Mouse (Mus musculus): ENCODE measurements around the gene Ppp2r1b. TPM values are rescaled to one million over a fixed set of nuclear protein-coding genes. Genes with fewer than 3 reads are reported as not detected.

Ppp2r1b gene
- polyA plus RNA-seq, 1 experiment = 23.5 TPM

- no peak for DNase-seq (ENCODE audit: low spot score)
Measured at GRCm38 (mm10) chr9:50867015-50867414, 21.9 kb downstream of the Ppp2r1b start.

- DNase-seq (ENCODE audit: low spot score) = no peak
Measured at GRCm38 (mm10) chr9:50868182-50868581, 23.1 kb downstream of the Ppp2r1b start.

GRCm38 (mm10) chr9:50873210-50873609 is 28.1 kb downstream of the Ppp2r1b start:
- DNase-seq (ENCODE audit: low spot score) = no peak

GRCm38 (mm10) chr9:50874031-50874430 is 28.9 kb downstream of the Ppp2r1b start:
- DNase-seq (ENCODE audit: low spot score) = no peak

- DNase-seq (ENCODE audit: low spot score) = no peak
Measured at GRCm38 (mm10) chr9:50875470-50875869, 30.4 kb downstream of the Ppp2r1b start.

DNA sequence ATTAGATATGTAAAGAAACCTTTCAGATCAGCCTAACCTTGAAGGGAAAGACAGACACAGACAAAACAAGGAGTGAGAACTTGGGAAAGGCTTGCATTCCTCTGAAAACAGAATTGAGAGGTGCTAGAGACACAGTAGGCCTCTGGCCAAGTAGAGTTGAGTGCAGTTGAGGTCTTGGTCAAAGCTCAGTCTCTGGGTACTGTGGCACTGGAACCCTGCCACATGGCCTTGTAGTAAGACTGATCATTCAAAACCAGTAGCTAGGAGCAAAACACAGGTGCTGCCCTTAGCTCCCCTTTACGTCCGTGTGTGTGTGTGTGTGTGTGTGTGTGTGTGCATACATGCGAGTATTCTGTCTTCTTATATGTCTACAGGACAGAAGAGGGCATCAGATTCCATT is 31.2 kb downstream of the Ppp2r1b start:
- no peak for DNase-seq (ENCODE audit: low spot score)

DNA sequence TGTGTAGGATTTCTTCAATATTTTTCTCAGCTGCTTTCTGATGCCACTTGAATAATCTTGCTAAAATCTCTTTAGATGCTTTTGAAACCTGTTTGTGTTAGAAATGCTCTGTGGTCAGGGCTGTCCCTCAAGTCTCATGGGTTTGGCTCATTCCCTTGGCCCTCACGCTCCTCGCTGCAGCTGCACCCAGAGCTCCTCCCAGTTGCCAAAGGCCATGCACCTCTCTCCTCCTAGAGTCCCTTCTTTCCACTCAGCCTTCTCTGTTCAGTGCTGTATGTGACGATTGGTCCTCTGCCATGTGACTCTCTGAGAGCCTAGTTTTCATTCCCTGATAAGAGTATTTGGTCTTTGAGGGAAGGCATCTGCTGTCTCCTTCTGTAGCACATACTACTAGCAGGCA is 32.3 kb downstream of the Ppp2r1b start:
- no peak for DNase-seq (ENCODE audit: low spot score)

DNA sequence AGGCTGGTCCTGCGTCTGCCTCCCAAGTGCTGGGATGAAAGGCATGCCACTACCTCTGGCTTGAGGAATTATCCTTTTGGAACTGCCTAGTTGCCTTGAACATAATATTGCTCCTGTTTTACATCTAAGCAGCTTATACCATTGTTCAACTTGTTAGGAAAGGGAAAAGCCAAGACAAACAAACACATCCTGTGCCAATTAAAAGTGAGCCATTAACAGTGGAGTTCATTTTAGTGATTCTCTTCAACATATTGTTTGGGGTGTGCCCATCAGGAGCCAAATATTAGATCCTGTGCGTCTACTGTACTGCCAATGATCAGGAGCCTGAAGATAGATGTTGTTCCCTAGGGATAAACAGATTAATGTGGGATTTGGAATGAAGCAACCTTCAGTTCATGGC is 37.1 kb downstream of the Ppp2r1b start:
- DNase-seq (ENCODE audit: low spot score) = no peak

- DNase-seq (ENCODE audit: low spot score) = no peak
Measured at GRCm38 (mm10) chr9:50884093-50884492, 39.0 kb downstream of the Ppp2r1b start.

DNA sequence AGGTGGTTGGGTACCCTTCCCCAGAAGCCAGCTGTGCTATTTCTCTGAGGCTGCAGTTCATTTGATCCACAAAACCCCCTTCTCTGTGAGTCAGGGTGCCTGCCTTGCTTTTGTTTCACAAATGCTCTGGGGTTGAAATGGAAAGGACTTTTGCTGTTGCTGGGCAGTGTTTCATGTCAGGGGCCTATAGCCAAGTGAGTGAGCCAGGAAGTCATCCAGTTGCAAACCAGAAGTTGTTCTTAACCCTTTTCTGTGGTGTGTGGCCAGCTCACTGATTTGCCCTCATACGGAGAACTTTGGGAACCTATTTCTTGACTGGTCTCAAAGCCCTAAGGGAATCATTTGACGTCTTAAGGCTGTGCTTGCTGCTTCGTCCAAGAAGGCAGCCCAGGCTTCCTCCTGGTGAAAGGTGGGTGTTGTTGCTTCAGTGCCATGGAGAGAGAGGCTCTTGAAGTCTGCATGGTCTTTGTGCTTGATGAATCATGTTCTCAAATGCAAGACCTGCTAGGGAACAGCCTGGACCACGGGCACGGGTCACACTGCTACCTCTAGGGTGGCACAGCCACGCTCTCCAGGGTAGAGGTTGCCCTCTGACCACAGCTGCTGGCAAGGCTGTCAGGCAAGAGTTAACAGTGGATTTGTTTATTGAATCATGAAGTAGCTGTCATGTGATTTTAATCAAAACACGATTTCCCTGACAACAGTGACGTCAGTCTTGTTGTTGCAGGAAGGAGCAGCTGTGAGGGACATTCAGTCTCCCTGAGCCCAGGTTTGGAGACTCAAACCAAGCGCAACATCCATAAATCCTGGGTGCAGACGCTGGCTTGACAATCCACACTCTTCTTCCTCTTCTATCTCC is 39.9 kb downstream of the Ppp2r1b start:
- peak; percentile 42 for DNase-seq (ENCODE audit: low spot score)

GRCm38 (mm10) chr9:50885600-50885987 is 40.5 kb downstream of the Ppp2r1b start:
- DNase-seq (ENCODE audit: low spot score) = no peak

- DNase-seq (ENCODE audit: low spot score) = no peak
Measured at GRCm38 (mm10) chr9:50886870-50887269, 41.8 kb downstream of the Ppp2r1b start.

DNA sequence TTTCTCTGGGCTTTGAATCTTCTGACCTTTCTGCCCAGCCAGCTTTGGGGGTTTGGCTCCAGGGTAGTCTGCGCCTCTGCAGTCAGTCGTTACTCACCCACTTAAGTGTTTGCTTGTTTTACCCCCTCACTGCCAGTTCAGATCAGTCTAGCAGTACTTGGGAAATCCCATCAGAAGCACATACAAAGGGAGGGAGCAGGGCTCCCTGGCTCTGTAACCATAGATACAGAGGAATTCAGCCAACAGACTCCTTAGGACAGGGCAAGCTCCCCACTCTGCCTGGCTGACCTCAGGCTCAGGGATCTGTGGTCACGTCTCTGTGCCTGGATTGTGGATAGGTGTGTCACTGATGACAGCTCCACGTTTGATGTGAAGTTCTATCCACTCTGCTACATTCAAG is 42.2 kb downstream of the Ppp2r1b start:
- no peak for DNase-seq (ENCODE audit: low spot score)

DNA sequence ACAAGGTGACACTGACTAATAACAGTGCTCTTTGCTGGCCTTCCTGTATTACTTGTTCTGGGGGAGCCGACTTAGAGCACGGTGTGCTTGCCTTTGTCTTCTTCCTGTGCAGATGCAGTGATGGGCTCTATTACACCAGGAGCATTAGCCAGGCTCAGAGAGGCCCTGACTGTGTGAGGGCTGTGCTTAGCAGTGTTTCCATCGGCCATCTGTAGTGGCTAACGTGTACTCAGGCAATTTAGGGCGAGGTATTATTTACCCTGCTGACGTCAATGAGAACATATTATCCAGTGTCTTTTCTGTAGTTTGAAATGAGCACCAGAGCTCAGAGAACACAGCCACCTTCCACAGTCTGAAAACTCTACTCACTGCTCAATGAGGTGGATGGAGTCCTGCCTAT is 44.1 kb downstream of the Ppp2r1b start:
- DNase-seq (ENCODE audit: low spot score) = no peak

GRCm38 (mm10) chr9:50889964-50890363 is 44.9 kb downstream of the Ppp2r1b start:
- DNase-seq (ENCODE audit: low spot score) = no peak

GRCm38 (mm10) chr9:50890494-50891090 is 45.5 kb downstream of the Ppp2r1b start:
- DNase-seq (ENCODE audit: low spot score) = no peak

DNA sequence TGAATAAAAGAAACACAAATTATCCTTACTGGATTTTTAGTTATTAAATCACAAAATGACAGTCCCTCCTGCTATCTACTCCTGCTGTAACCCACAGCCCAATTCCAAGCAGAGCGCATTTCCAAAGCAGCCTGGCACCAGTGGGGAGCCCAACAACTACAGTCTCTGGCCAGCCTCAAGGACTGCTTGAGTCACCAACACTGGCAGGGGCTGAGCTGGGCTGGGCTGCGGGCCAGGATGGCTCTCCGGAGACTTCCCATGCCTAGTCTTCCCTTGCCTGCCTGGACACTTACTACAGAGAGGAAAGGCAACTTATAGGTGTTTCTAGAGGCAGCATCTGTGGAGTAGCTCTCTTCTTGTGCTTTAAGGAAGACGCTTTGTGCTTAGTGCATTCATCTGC is 48.6 kb downstream of the Ppp2r1b start:
- no peak for DNase-seq (ENCODE audit: low spot score)

GRCm38 (mm10) chr9:50900026-50900920 is 55.2 kb downstream of the Ppp2r1b start:
- no peak for DNase-seq (ENCODE audit: low spot score)

DNA sequence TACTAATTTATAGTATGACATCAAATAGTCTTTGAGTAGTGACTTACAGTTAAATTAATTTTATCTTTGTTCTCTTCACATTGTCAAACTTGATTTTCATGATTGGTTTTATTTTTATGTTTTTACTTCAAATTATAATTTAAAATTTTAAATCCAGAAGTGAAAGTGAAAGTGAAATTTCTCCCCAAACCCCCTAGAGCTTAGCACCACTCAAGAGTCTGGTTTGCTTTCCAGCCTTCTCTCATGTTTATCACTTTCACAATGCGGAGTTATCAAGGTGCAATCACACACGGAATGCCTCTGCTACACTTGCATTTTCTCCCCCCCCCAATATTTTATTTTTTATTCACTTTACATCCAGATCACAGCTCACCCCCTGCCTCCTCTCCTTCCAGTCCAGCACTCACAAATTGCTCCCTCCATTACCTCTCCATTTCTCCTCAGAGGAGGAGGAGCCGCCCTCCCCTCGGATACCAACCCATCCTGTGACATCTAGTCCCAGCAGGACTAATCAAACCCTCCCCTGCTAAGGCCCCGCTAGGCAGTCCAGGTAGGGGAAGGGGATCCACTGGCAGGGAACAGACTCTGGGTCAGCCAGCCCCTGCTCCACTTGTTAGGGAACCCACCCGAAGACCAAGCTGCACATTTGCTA is 59.2 kb downstream of the Ppp2r1b start:
- no peak for DNase-seq (ENCODE audit: low spot score)

GRCm38 (mm10) chr9:50905321-50905720 is 60.2 kb downstream of the Ppp2r1b start:
- DNase-seq (ENCODE audit: low spot score) = no peak

- no peak for DNase-seq (ENCODE audit: low spot score)
Measured at GRCm38 (mm10) chr9:50911861-50912515, 66.9 kb downstream of the Ppp2r1b start.
